Mouse (Mus musculus): ENCODE measurements around the gene Mpzl1.

- TF ChIP-seq CTCF (IDR thresholded peaks at IDR 0.05; ENCODE audit: control insufficient read depth, insufficient read depth, low read length) (no peak), POLR2A (IDR thresholded peaks at IDR 0.05; ENCODE audit: borderline replicate concordance, control insufficient read depth, low read depth, low read length) (no peak)
These were observed 23.9 kb downstream of the Mpzl1 start for GRCm38 (mm10) chr1:165610321-165610999.
